Mouse (Mus musculus) c-Kit-positive CD71-positive TER-119-negative erythroid progenitor cells, embryonic 14.5 days (primary cell): ENCODE data around the gene Ceacam15.
A peak's percentile ranks its signal among the peaks of the same experiment; 100 is the strongest.

Experiments used
- DNase-seq: peaks from one replicate; pipeline ENCODE4 v3.0.0-alpha.2; 2013; ENCODE audit warnings: low read depth

Gene Ceacam15

DNA sequence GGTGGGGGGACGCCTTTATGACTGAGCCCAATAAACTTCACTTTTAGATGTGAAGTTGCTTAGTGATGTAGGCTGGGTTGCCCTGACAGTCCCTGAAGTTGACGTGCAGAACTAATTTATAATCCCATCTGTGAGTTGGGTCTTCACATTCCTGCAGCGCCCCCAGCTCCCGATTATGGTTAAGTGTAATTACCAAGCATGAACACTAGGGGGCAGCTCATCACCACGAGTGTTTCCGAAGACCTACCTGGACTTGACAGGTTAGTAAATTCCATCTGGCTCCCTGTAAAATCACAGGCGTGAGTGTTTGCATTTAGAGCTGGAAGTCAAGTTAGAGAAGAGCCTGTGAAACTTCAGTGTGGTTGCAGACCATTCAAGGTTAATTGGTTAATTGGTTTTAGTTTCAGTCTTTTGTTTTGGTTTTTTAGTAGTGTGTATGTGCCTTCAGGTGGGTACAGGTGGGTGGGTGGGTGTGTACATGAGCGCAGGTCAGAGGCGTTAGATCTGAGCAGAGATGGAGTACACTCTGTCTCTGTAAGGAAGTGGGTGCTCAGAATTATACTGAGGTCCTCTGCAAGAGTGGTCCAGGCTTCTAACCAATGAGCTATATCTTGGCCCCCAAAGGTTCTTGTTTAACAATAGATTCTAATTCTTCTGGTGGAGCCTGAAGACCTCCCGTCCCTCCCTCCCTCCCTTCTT is 45.8 kb downstream of the Ceacam15 start:
- DNase-seq = peak; percentile 34

DNA sequence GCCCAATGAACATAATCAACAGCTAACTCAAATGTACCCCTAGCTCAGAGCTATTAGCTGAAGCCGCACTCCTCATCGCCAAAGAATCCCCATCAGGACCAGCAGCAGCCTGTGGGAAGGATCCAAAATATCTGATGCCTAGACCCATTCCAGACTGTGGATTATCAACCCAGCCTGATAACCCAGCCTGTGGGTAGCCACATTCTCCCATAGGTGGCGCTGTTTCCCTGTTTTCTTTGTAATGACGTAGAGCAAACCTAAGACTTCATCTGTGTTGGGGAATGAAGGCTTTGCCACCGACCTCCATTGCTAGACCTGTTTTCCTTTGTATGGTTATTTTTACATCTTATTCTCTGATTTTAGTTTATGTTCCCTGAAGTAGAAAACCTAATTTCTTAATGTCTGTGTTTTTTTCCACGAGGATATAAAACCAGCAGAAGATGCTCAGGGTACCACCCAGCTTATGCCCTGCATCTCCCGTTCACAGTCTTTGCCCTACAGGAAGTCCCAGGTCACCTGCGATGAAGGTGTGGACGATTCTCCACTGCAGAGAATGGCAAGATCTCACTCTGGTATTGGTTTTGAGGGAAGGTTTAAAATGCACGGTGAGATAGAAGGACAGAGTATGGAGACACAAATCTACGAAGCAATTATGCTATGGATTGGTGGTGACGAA is 47.3 kb downstream of the Ceacam15 start:
- DNase-seq = peak; percentile 66

DNA sequence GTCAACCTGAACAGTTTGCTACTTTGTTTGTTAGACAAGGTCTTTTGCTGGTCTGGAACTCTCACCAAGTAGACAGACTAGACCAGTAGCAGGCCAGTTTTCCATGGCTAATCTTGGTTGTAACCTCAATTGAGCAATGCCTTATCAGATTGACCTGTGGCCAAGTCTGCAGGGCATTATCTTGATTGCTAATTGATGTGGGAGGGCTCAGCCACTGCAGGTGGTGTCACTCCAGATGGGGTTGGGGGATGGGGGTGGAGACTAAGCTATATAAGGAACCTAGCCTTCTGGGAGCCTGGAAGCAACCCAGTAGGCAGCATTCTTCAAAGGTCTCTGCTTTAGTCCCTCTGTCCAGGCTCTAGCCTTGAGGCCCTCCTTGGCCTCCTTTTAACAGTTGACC is 51.8 kb downstream of the Ceacam15 start:
- DNase-seq = no peak

DNA sequence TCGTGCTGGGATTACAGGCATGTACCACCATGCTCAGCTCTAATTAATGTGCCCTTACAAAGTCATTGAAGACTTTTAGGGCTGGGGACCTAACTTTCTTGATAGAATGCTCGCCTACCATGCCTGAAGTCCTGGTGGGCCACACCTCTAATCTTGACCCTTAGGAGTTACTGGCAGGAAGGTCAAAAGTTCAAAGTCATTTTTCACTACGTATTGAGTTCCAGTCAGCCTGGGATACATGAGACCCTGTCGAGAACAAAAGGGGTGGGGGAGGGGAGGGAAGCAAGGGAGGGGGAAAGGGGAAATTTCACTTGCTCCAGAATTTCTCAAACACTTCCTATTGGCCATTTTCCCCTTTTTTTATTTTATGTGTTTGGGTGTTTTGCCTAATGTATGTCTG is 52.4 kb downstream of the Ceacam15 start:
- DNase-seq = no peak
